Mouse (Mus musculus): ENCODE measurements around the gene Pknox2.

GRCm38 (mm10) chr9:37144251-37144650, 3.0 kb downstream of the Pknox2 start:
- no peak for TF ChIP-seq CTCF (IDR thresholded peaks at IDR 0.05; ENCODE audit: low read depth, low read length)
- TF ChIP-seq POLR2A (IDR thresholded peaks at IDR 0.05; ENCODE audit: borderline replicate concordance, low read depth, low read length), result no peak

Measured in bone marrow macrophage, adult 2 months (primary cell).